In the genomic region with DNA sequence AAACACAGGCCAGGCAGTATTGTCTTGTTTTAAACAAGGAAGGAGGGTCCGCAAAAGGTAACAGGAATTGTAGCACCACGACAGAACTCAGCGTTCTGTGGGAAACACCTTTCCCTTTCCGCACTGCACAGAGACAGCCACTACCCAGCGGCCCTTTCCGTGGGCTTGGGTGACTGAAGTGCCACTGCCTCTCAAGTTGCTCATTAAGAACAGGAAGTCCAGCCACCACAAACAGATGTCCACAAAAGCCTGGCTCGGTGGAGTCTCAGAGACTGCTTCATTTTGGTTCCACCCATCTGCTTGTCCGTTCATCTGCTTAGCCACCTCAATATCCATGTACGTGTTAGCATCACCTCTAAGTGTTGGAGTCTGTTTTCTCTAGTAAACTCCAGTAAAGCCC, we compare ENCODE assay signal across 9 mouse cellular contexts. TPM values are rescaled to one million over a fixed set of nuclear protein-coding genes. Genes with fewer than 3 reads are reported as not detected.
DNase-seq lines count a peak whose midpoint lies in the region; ATAC-seq lines count a peak whose summit lies in the region.
"Had no signal": no experiment of that assay in that cellular context is flagged by ENCODE, and none has a peak within 500 bp of the region (broad histone marks: within the 10 kb centered on the region; RNA-seq: fewer than 3 reads in every experiment).

No protein-coding gene starts in this region.

- no peak overlapping the region for H3K4me3 ChIP-seq in neural tube, embryonic 13.5 days
- peak overlapping the region; percentile 42; the same call in 1 of the 2 replicates for H3K4me3 ChIP-seq in liver, embryonic 16.5 days (ENCODE audit: low read depth, low read length)
- H3K4me3 ChIP-seq in stomach, embryonic 15.5 days (replicated peaks): 0 out of 2 replicates have a peak overlapping the region, but pooled peaks have one; percentile 3

- H3K9me3 ChIP-seq in neural tube, embryonic 13.5 days: no peaks in the 10 kb centered on the region
- no peaks in the 10 kb centered on the region for H3K9me3 ChIP-seq in liver, embryonic 16.5 days (replicated peaks; ENCODE audit: control insufficient read depth, low read length)
- H3K9me3 ChIP-seq in stomach, embryonic 15.5 days: no peaks in the 10 kb centered on the region

- no peak overlapping the region for H3K9ac ChIP-seq in neural tube, embryonic 13.5 days
- no peak overlapping the region for H3K9ac ChIP-seq in liver, embryonic 16.5 days (ENCODE audit: low read depth, low read length)
- H3K9ac ChIP-seq in stomach, embryonic 15.5 days: no peak overlapping the region

- H3K4me1 ChIP-seq in neural tube, embryonic 13.5 days (replicated peaks): no peaks in the 10 kb centered on the region
- no peaks in the 10 kb centered on the region; the same call in 1 of the 2 replicates for H3K4me1 ChIP-seq in liver, embryonic 16.5 days (ENCODE audit: control insufficient read depth, low read depth, low read length)
- no peaks in the 10 kb centered on the region for H3K4me1 ChIP-seq in stomach, embryonic 15.5 days

- no peaks in the 10 kb centered on the region for H3K27me3 ChIP-seq in neural tube, embryonic 13.5 days
- H3K27me3 ChIP-seq in liver, embryonic 16.5 days (ENCODE audit: control insufficient read depth, insufficient read depth, low read depth, low read length): no peaks in the 10 kb centered on the region; the same call in 1 of the 2 replicates
- no peaks in the 10 kb centered on the region for H3K27me3 ChIP-seq in stomach, embryonic 15.5 days (replicated peaks)

- no peak for ATAC-seq in neural tube, embryonic 13.5 days (ENCODE audit: low read depth)
- no peak for ATAC-seq in liver, embryonic 16.5 days (ENCODE audit: low read depth)
- no peak for ATAC-seq in stomach, embryonic 15.5 days (ENCODE audit: insufficient read depth, low FRiP score, low read depth)
- ATAC-seq: inflammation-experienced regulatory T-cells, adult 6 months had no signal

- 82% methylated on average over 9 of the region's 9 CpGs for WGBS in neural tube, embryonic 13.5 days
- WGBS in liver, embryonic 16.5 days (ENCODE audit: insufficient replicate concordance): 20% methylated on average over 9 of the region's 9 CpGs
- 69% methylated on average over 9 of the region's 9 CpGs for WGBS in stomach, embryonic 15.5 days

- no peak overlapping the region for H3K27ac ChIP-seq in neural tube, embryonic 13.5 days (replicated peaks)
- no peak overlapping the region for H3K27ac ChIP-seq in liver, embryonic 16.5 days (ENCODE audit: low read length)
- H3K27ac ChIP-seq in stomach, embryonic 15.5 days: no peak overlapping the region

- no peaks in the 10 kb centered on the region for H3K36me3 ChIP-seq in neural tube, embryonic 13.5 days
- H3K36me3 ChIP-seq in liver, embryonic 16.5 days (ENCODE audit: control insufficient read depth, insufficient read depth): no peaks in the 10 kb centered on the region
- H3K36me3 ChIP-seq in stomach, embryonic 15.5 days: no peaks in the 10 kb centered on the region

- DNase-seq in neural tube, embryonic 10.5 days (ENCODE audit: extremely low spot score, low spot score): no peak
- DNase-seq in heart, postnatal 4 days: peak; percentile 24
- DNase-seq in layer of hippocampus, adult 9-11 months: no peak
- DNase-seq in adipocyte (ENCODE audit: low spot score): no peak
- DNase-seq: thymus, postnatal 14 days had no signal

- H3K4me2 ChIP-seq in neural tube, embryonic 13.5 days: 0 out of 2 replicates have a peak overlapping the region, but pooled peaks have one; percentile 0
- H3K4me2 ChIP-seq in liver, embryonic 16.5 days (ENCODE audit: low read depth, low read length): peak overlapping the region; percentile 40
- H3K4me2 ChIP-seq in stomach, embryonic 15.5 days: peak overlapping the region; percentile 33

RNA-seq across cellular contexts. Expression of a gene that starts 38.7 kb away (rescaled TPM):
- polyA plus RNA-seq in neural tube, embryonic 13.5 days (2015; fragmentation: Nextera tagmentation; extraction: Ambion mirVana): 4.9 TPM in 2 replicates
- total RNA-seq in heart, postnatal 4 days (2021): 1 to 10 TPM; 5.2 to 6.1 TPM
- 4.7 and 5.1 TPM in 2 replicates for polyA plus RNA-seq in liver, embryonic 16.5 days (2015; fragmentation: Nextera tagmentation; extraction: Ambion mirVana)
- polyA plus RNA-seq in stomach, embryonic 15.5 days (2015; fragmentation: Nextera tagmentation; extraction: Ambion mirVana): 4.7 and 6.0 TPM in 2 replicates
